Mouse (Mus musculus): ENCODE measurements at regions not wholly inside any gene's neighbourhood (a gene's known extent, or its start where the extent isn't known, plus 50 kb on each side); places are given as distances from the start of the nearest gene placed in this dataset.

GRCm38 (mm10) chr13:37290636-37291035 is 54.4 kb upstream of the Ly86 start:
- no peaks in the 10 kb centered on the region for H3K27me3 ChIP-seq (replicated peaks)

GRCm38 (mm10) chr13:37288993-37289392 is 56.0 kb upstream of the Ly86 start:
- Histone ChIP-seq H3K4me2 (no peak overlapping the region), H3K27me3 (replicated peaks) (no peaks in the 10 kb centered on the region), H3K9me3 (no peaks in the 10 kb centered on the region), H3K9ac (no peak overlapping the region), H3K36me3 (no peaks in the 10 kb centered on the region), H3K27ac (replicated peaks) (no peak overlapping the region), H3K4me1 (no peaks in the 10 kb centered on the region), H3K4me3 (no peak overlapping the region)
- 61% methylated on average over 1 of the region's 1 CpGs for WGBS
- ATAC-seq (ENCODE audit: extremely low read depth, insufficient number of reproducible peaks, low FRiP score, low TSS enrichment) = no peak

More at GRCm38 (mm10) chr13:37290636-37291035, 54.4 kb upstream of the Ly86 start:
- no peak overlapping the region for H3K27ac ChIP-seq (replicated peaks)
- no peaks in the 10 kb centered on the region for H3K4me1 ChIP-seq
- H3K9ac ChIP-seq = no peak overlapping the region
- no peak overlapping the region for H3K4me2 ChIP-seq
- H3K36me3 ChIP-seq = no peaks in the 10 kb centered on the region
- no peak overlapping the region for H3K4me3 ChIP-seq
- H3K9me3 ChIP-seq = no peaks in the 10 kb centered on the region
- WGBS = 61% methylated on average over 2 of the region's 2 CpGs
- no peak for ATAC-seq (ENCODE audit: extremely low read depth, insufficient number of reproducible peaks, low FRiP score, low TSS enrichment)

- no peak overlapping the region for H3K9ac ChIP-seq
- no peaks in the 10 kb centered on the region for H3K27me3 ChIP-seq (replicated peaks)
- H3K4me3 ChIP-seq = no peak overlapping the region
- H3K36me3 ChIP-seq = no peaks in the 10 kb centered on the region
- H3K4me2 ChIP-seq = no peak overlapping the region
- H3K4me1 ChIP-seq = no peaks in the 10 kb centered on the region
- 50% methylated on average over 5 of the region's 5 CpGs for WGBS
- no peak overlapping the region for H3K27ac ChIP-seq (replicated peaks)
- ATAC-seq (ENCODE audit: extremely low read depth, insufficient number of reproducible peaks, low FRiP score, low TSS enrichment) = no peak
- H3K9me3 ChIP-seq = peaks cover 4% of the 10 kb centered on the region; the same call in 1 of the 2 replicates
Observed at GRCm38 (mm10) chr13:37282515-37282914, 62.5 kb upstream of the Ly86 start.

GRCm38 (mm10) chr13:37279078-37279789 is 65.8 kb upstream of the Ly86 start:
- no peak overlapping the region for H3K9ac ChIP-seq
- ATAC-seq (ENCODE audit: extremely low read depth, insufficient number of reproducible peaks, low FRiP score, low TSS enrichment) = no peak
- H3K4me2 ChIP-seq = no peak overlapping the region
- no peaks in the 10 kb centered on the region for H3K36me3 ChIP-seq
- H3K27ac ChIP-seq (replicated peaks) = no peak overlapping the region
- H3K27me3 ChIP-seq (replicated peaks) = no peaks in the 10 kb centered on the region
- 84% methylated on average over 8 of the region's 8 CpGs for WGBS
- H3K4me3 ChIP-seq = no peak overlapping the region
- H3K4me1 ChIP-seq = no peaks in the 10 kb centered on the region
- peaks cover 4% of the 10 kb centered on the region; the same call in 1 of the 2 replicates for H3K9me3 ChIP-seq

- Histone ChIP-seq H3K4me2 (no peak overlapping the region), H3K9me3 (no peaks in the 10 kb centered on the region), H3K4me3 (no peak overlapping the region), H3K36me3 (no peaks in the 10 kb centered on the region), H3K27ac (replicated peaks) (no peak overlapping the region), H3K9ac (no peak overlapping the region), H3K4me1 (no peaks in the 10 kb centered on the region), H3K27me3 (replicated peaks) (no peaks in the 10 kb centered on the region)
- WGBS = 62% methylated on average over 14 of the region's 14 CpGs
- ATAC-seq (ENCODE audit: extremely low read depth, insufficient number of reproducible peaks, low FRiP score, low TSS enrichment) = no peak
Observed at GRCm38 (mm10) chr13:37249581-37250461, 95.2 kb upstream of the Ly86 start.

GRCm38 (mm10) chr13:37248741-37249140 is 96.3 kb upstream of the Ly86 start:
- Histone ChIP-seq H3K4me3 (no peak overlapping the region), H3K4me2 (no peak overlapping the region), H3K27ac (replicated peaks) (no peak overlapping the region), H3K27me3 (replicated peaks) (no peaks in the 10 kb centered on the region), H3K4me1 (no peaks in the 10 kb centered on the region), H3K9ac (no peak overlapping the region), H3K9me3 (no peaks in the 10 kb centered on the region), H3K36me3 (no peaks in the 10 kb centered on the region)
- ATAC-seq (ENCODE audit: extremely low read depth, insufficient number of reproducible peaks, low FRiP score, low TSS enrichment) = no peak
- 71% methylated on average over 1 of the region's 1 CpGs for WGBS

- H3K4me2 ChIP-seq = no peak overlapping the region
- no peak for ATAC-seq (ENCODE audit: extremely low read depth, insufficient number of reproducible peaks, low FRiP score, low TSS enrichment)
- 76% methylated on average over 5 of the region's 5 CpGs for WGBS
- peaks cover 7% of the 10 kb centered on the region; the same call in 1 of the 2 replicates for H3K27me3 ChIP-seq (replicated peaks)
- H3K9me3 ChIP-seq = peaks cover 7% of the 10 kb centered on the region; the same call in 1 of the 2 replicates
- no peaks in the 10 kb centered on the region for H3K4me1 ChIP-seq
- no peak overlapping the region for H3K27ac ChIP-seq (replicated peaks)
- H3K36me3 ChIP-seq = no peaks in the 10 kb centered on the region
- H3K4me3 ChIP-seq = no peak overlapping the region
- H3K9ac ChIP-seq = no peak overlapping the region
Observed at GRCm38 (mm10) chr13:37240048-37240447, 105.0 kb upstream of the Ly86 start.

- ATAC-seq (ENCODE audit: extremely low read depth, insufficient number of reproducible peaks, low FRiP score, low TSS enrichment) = no peak
- H3K4me2 ChIP-seq = no peak overlapping the region
- 77% methylated on average over 3 of the region's 3 CpGs for WGBS
- H3K36me3 ChIP-seq = no peaks in the 10 kb centered on the region
- H3K4me3 ChIP-seq = no peak overlapping the region
- H3K27me3 ChIP-seq (replicated peaks) = 0 out of 2 replicates have a peak, but pooled peaks cover under 1% of the 10 kb centered on the region
- peaks cover 7% of the 10 kb centered on the region; the same call in 1 of the 2 replicates for H3K9me3 ChIP-seq
- no peak overlapping the region for H3K27ac ChIP-seq (replicated peaks)
- H3K4me1 ChIP-seq = no peaks in the 10 kb centered on the region
- H3K9ac ChIP-seq = no peak overlapping the region
Observed at GRCm38 (mm10) chr13:37237285-37237684, 107.7 kb upstream of the Ly86 start.

- H3K36me3 ChIP-seq = no peaks in the 10 kb centered on the region
- H3K9ac ChIP-seq = no peak overlapping the region
- H3K4me3 ChIP-seq = no peak overlapping the region
- 78% methylated on average over 1 of the region's 1 CpGs for WGBS
- H3K4me2 ChIP-seq = no peak overlapping the region
- no peaks in the 10 kb centered on the region for H3K4me1 ChIP-seq
- H3K27ac ChIP-seq (replicated peaks) = no peak overlapping the region
- H3K9me3 ChIP-seq = no peaks in the 10 kb centered on the region
- no peak for ATAC-seq (ENCODE audit: extremely low read depth, insufficient number of reproducible peaks, low FRiP score, low TSS enrichment)
- H3K27me3 ChIP-seq (replicated peaks) = no peaks in the 10 kb centered on the region
Observed at GRCm38 (mm10) chr13:37225834-37226233, 119.2 kb upstream of the Ly86 start.

GRCm38 (mm10) chr13:37220436-37220835 is 124.6 kb upstream of the Ly86 start:
- 61% methylated on average over 3 of the region's 3 CpGs for whole genome bisulfite sequencing
- ATAC-seq (ENCODE audit: extremely low read depth, insufficient number of reproducible peaks, low FRiP score, low TSS enrichment) = no peak
- H3K9ac ChIP-seq = no peak overlapping the region
- H3K9me3 ChIP-seq = no peaks in the 10 kb centered on the region
- no peaks in the 10 kb centered on the region for H3K36me3 ChIP-seq
- H3K27ac ChIP-seq (replicated peaks) = no peak overlapping the region
- H3K4me1 ChIP-seq = no peaks in the 10 kb centered on the region
- no peak overlapping the region for H3K4me2 ChIP-seq
- no peaks in the 10 kb centered on the region for H3K27me3 ChIP-seq (replicated peaks)
- no peak overlapping the region for H3K4me3 ChIP-seq

GRCm38 (mm10) chr13:37218596-37218995 is 126.4 kb upstream of the Ly86 start:
- Histone ChIP-seq H3K4me1 (no peaks in the 10 kb centered on the region), H3K36me3 (no peaks in the 10 kb centered on the region), H3K4me2 (no peak overlapping the region), H3K9ac (no peak overlapping the region), H3K27me3 (replicated peaks) (no peaks in the 10 kb centered on the region), H3K4me3 (no peak overlapping the region), H3K9me3 (no peaks in the 10 kb centered on the region), H3K27ac (replicated peaks) (no peak overlapping the region)
- ATAC-seq (ENCODE audit: extremely low read depth, insufficient number of reproducible peaks, low FRiP score, low TSS enrichment) = no peak
- 69% methylated on average over 4 of the region's 4 CpGs for WGBS

Data from heart, embryonic 13.5 days (tissue).